Mouse (Mus musculus) T-helper 2 cell (primary cell): ENCODE measurements around the gene Selenow.

ENCODE experiments used
- in situ Hi-C: fragments of 300-600 bp; cut with MboI, MseI; formaldehyde crosslinking; loops from one replicate; pipeline ENCODE4 v1.15.1; 2025; ENCODE audit warnings: high pct_unique_total_duplicates

Gene Selenow

GRCm38 (mm10) chr7:15906602-15907001 lies 15.6 kb downstream of the Selenow start:
- in situ Hi-C loops = no loop called here

GRCm38 (mm10) chr7:15905861-15906260 lies 16.3 kb downstream of the Selenow start:
- in situ Hi-C loops = no loop called here

- in situ Hi-C loops = no loop called here
These were observed 20.7 kb downstream of the Selenow start for GRCm38 (mm10) chr7:15901366-15902048.

GRCm38 (mm10) chr7:15894251-15894650 lies 28.0 kb downstream of the Selenow start:
- in situ Hi-C loops = no loop called here

GRCm38 (mm10) chr7:15884127-15884526 lies 38.1 kb downstream of the Selenow start:
- in situ Hi-C loops = no loop called here

GRCm38 (mm10) chr7:15882317-15882716 lies 39.9 kb downstream of the Selenow start, which contains the start of gene Crxos:
Crxos (plus strand) TSS chr7:15882617.
- in situ Hi-C loops = no loop called here

GRCm38 (mm10) chr7:15881831-15882230 lies 40.4 kb downstream of the Selenow start:
- in situ Hi-C loops = no loop called here

GRCm38 (mm10) chr7:15881388-15881787 lies 40.8 kb downstream of the Selenow start:
- in situ Hi-C loops = no loop called here

GRCm38 (mm10) chr7:15879756-15880155 lies 42.4 kb downstream of the Selenow start, which contains the start of gene Crx:
Crx (minus strand) TSS chr7:15879968.
- in situ Hi-C loops = no loop called here
